Mouse (Mus musculus) megakaryocyte progenitor cell, adult 5-6 weeks (primary cell): ENCODE measurements at regions not wholly inside any gene's neighbourhood (a gene's known extent, or its start where the extent isn't known, plus 50 kb on each side); places are given as distances from the start of the nearest gene placed in this dataset.

ENCODE experiments used
- ATAC-seq: replicated peaks from 2 replicates; pipeline ENCODE4 v1.8.0; 2016; ENCODE audit warnings: mild to moderate bottlenecking, moderate TSS enrichment, inconsistent platforms; ENCODE audit not compliant: poor library complexity

- no peak for ATAC-seq
Observed at GRCm38 (mm10) chr2:14544686-14545085, 58.2 kb upstream of the Cacnb2 start.

- ATAC-seq: peak; percentile 72
Observed at GRCm38 (mm10) chr2:14548650-14549049, 54.2 kb upstream of the Cacnb2 start.

- no peak for ATAC-seq
Observed at GRCm38 (mm10) chr2:14549560-14549959, 53.3 kb upstream of the Cacnb2 start.

GRCm38 (mm10) chr2:14550826-14551225, 52.1 kb upstream of the Cacnb2 start:
- no peak for ATAC-seq
